Mouse (Mus musculus) R1 (cell line): ENCODE data around the gene Fsd1l.
A peak's percentile ranks its signal among the peaks of the same experiment; 100 is the strongest.

Experiments
- DNase-seq: peaks from one replicate; pipeline ENCODE4 v3.0.0-alpha.2; 2018; ENCODE audit warnings: low read depth, low spot score

The Fsd1l gene

DNA sequence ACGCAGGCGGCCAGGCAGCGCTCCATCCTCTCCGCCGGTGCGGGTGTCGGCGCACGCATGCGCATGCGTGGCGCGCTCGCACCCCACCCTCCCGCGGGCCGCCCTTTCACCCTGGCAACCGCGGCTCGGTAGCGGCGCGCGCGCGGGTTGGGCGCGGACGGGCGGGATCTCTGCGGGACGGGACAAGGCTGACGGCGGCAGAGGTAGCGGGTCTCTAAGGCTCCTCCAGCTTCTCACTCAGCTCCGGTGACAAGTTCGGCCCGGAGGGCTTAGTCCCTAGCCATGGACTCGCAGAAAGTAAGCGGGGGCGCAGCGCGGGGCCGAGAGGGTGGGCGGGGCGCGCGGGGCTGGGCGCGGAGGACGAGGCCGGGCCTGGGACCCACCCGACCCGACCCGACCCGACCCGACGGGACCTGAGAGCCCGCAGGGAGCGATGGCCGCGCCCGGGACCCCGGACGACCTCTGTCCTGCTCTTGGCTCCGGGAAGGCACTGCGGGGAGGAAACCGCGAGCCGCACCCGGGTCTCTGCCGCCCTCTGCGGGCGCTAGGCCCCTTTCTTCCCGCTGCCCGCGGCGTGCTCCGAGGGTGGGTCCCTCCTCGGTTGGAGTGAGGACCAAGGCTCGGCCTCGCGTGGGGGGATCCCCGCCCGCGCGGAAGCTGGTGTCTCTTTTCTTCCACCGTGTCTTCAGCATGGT, at the start of gene Fsd1l:
Gene Fsd1l, plus strand, starts transcription at position 156 of the 695 bp plus-strand sequence.
- peak; percentile 78 for DNase-seq

GRCm38 (mm10) chr4:53587676-53588075, 43.6 kb upstream of the Fsd1l start:
- DNase-seq = no peak

DNA sequence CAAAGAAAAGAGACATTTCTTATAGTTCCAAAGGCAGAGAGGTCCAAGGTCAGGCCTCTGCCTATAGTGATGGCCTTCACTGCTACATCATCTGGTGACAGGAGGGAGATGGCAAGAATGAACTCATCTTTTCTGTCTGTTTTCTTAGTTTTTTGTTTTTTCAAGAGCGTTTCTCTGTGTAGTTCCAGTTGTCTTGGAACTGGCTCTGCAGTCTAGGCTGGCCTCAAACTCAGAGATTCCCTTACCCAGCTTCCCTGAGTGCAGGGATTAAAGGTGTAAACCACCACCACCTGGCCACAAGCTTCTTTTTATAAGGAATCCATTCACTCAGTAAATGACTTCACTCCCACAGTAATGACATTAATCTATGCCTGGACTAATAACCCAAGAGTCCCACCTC, 42.3 kb upstream of the Fsd1l start:
- no peak for DNase-seq

DNA sequence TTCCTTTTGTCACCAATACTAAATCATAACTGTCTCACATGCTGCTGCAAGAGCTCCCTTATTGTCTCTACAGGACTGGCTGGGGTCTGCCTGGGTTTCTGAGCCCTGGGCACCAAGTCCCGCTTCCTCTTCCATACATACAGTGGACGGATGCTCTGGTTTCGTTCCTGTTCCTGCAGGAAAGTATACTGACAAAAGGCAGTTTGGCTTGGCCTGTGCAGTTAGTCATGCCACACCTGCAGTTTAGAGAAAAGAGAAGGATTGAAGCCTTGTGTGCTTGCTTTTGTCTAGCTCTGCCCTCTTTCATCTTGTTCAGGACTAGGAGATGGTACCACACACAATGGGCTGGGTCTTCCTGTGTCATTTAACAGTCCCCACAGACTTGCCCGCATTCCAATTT, 41.8 kb upstream of the Fsd1l start:
- no peak for DNase-seq

DNA sequence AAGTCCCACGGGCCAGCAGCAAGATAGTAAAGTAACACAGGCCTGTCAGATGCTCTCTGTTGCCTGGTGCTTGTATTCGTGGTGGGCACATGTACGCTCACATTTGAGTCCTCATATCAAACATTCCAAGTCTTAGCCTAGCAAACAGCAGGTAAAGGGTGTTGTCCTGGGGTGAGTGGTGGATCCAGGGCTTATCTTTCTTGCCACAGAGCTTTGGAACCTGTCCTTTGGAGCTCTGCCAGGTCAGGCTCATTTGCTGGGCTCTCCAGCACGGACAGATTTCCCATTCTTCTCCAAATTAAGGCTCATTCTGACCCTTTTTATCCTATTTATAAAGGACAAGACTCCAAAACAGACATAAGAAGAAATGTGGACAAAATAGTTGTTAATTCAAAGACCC, 41.1 kb upstream of the Fsd1l start:
- DNase-seq = no peak

- no peak for DNase-seq
Observed at GRCm38 (mm10) chr4:53590691-53591447, 40.4 kb upstream of the Fsd1l start.

- no peak for DNase-seq
Observed at GRCm38 (mm10) chr4:53591536-53591935, 39.7 kb upstream of the Fsd1l start.

GRCm38 (mm10) chr4:53591941-53592340, 39.3 kb upstream of the Fsd1l start:
- no peak for DNase-seq

- DNase-seq = no peak
Observed at GRCm38 (mm10) chr4:53592386-53592785, 38.9 kb upstream of the Fsd1l start.

- DNase-seq = peak; percentile 70
Observed at GRCm38 (mm10) chr4:53594204-53594603, 37.1 kb upstream of the Fsd1l start.

GRCm38 (mm10) chr4:53595246-53596062, 35.8 kb upstream of the Fsd1l start:
- no peak for DNase-seq

- peak; percentile 22 for DNase-seq
Observed at GRCm38 (mm10) chr4:53596063-53596895, 35.0 kb upstream of the Fsd1l start.

- DNase-seq = peak; percentile 90
Observed at GRCm38 (mm10) chr4:53600462-53600861, 30.8 kb upstream of the Fsd1l start.

DNA sequence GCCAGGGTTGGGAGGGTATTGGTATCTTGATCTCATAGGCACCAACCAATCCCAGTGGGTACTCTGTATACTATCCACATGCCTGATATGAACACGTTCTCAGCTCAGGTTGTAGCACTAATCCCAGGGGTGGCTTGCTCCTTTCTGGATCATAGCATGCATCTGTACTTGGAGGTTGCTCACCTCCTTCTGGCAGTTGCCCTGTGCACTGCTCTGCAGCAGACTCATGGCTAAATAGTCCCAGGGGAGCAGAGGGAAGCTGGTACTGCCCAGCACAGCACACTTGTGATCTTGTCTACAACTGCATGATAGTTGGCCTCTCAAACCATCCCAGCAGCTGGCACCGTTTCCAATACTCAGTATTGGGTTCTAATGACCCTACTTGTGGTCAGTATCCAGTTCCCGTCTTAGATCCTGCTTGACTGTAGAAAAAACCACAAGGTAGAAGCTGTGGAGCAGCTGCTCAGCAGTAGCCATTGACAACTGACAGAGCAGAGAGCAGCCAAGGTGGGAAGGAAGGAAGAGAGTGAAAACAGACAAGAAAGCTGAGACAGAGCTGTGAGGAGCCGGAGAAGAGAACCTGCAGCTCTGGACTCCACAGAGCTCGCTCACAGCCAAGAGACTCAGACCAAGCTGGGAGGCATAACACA, 16.6 kb upstream of the Fsd1l start:
- DNase-seq = no peak

- no peak for DNase-seq
Observed at GRCm38 (mm10) chr4:53617968-53618367, 13.3 kb upstream of the Fsd1l start.

- no peak for DNase-seq
Observed at GRCm38 (mm10) chr4:53620104-53620503, 11.2 kb upstream of the Fsd1l start.

- no peak for DNase-seq
Observed at GRCm38 (mm10) chr4:53621084-53621483, 10.2 kb upstream of the Fsd1l start.

GRCm38 (mm10) chr4:53621490-53621889, 9.8 kb upstream of the Fsd1l start:
- no peak for DNase-seq

DNA sequence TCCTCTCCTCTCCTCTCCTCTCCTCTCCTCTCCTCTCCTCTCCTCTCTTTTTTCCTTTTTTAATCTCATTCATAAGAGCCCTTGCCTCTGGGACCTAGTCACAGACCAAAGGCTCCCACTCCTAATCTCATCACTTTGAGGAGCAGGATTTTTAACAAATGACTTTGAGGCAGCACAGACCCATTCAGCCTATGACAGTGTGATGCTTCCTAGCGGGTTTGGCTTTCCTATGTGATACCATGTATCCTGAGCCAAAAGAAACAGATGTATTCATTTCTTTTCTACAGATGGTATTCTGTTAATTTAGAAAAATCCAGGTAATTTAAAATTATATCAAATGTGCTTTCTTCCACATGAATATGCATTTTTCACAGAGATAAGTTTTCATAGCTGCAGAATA, 7.6 kb upstream of the Fsd1l start:
- DNase-seq = no peak

- DNase-seq = peak; percentile 27
Observed at GRCm38 (mm10) chr4:53624816-53625215, 6.5 kb upstream of the Fsd1l start.

GRCm38 (mm10) chr4:53625263-53625662, 6.0 kb upstream of the Fsd1l start:
- DNase-seq = no peak
